Mouse (Mus musculus) MEL (cell line): ENCODE data around the gene Lcn2. TPM values are rescaled to one million over a fixed set of nuclear protein-coding genes. Genes with fewer than 3 reads are reported as not detected.

Source experiments
- DNase-seq: peaks from one replicate; pipeline ENCODE4 v3.0.0; 2011; ENCODE audit warnings: low read depth, low spot score
- H3K27ac ChIP-seq: 2 replicates; pipeline ENCODE4 v1.5.1; 2012; ENCODE audit warnings: low read depth, mild to moderate bottlenecking, control low read depth, low read length, moderate library complexity; ENCODE audit not compliant: control insufficient read depth
- H3K27me3 ChIP-seq, 2 experiments: fragments of 150-350 bp in 1 of 2; sonication (generic) in 1 of 2; 2 replicates each; pipeline ENCODE4 v1.6.1; 2012; ENCODE audit warnings: low read length in 2 of 2, mild to moderate bottlenecking in 2 of 2, improper control_type of control experiment in 1 of 2, moderate library complexity in 1 of 2; ENCODE audit not compliant: insufficient read depth in 2 of 2, control insufficient read depth in 1 of 2
- H3K36me3 ChIP-seq, 2 experiments: 2 replicates each; pipeline ENCODE4 v1.6.1; 2012 to 2014; ENCODE audit warnings: low read length in 2 of 2, improper control_type of control experiment in 1 of 2, inconsistent platforms in 1 of 2, mild to moderate bottlenecking in 1 of 2; ENCODE audit not compliant: insufficient read depth in 2 of 2, control insufficient read depth in 1 of 2
- H3K4me1 ChIP-seq, 2 experiments: fragments of 150-350 bp in 1 of 2; sonication (generic) in 1 of 2; 2 replicates each; pipeline ENCODE4 v1.6.1; 2012; ENCODE audit warnings: low read length in 2 of 2, improper control_type of control experiment in 1 of 2, mild to moderate bottlenecking in 1 of 2; ENCODE audit not compliant: insufficient read depth in 2 of 2, control insufficient read depth in 1 of 2
- H3K4me3 ChIP-seq, 2 experiments: fragments of 150-350 bp in 1 of 2; sonication (generic) in 1 of 2; 2 replicates each; pipeline ENCODE4 v1.5.1; 2012; ENCODE audit warnings: low read depth in 2 of 2, low read length in 2 of 2, mild to moderate bottlenecking in 2 of 2, moderate library complexity in 2 of 2, control low read depth in 1 of 2, improper control_type of control experiment in 1 of 2; ENCODE audit not compliant: control insufficient read depth in 1 of 2, insufficient read depth in 1 of 2
- H3K79me2 ChIP-seq: 2 replicates; pipeline ENCODE4 v1.6.1; 2012; ENCODE audit warnings: mild to moderate bottlenecking, low read length, moderate library complexity; ENCODE audit not compliant: control insufficient read depth, poor library complexity, insufficient read depth
- H3K9ac ChIP-seq: 2 replicates; pipeline ENCODE4 v1.6.1; 2012; ENCODE audit warnings: low read depth, mild to moderate bottlenecking, control low read depth, low read length, moderate library complexity; ENCODE audit not compliant: control insufficient read depth, poor library complexity, severe bottlenecking
- H3K9me3 ChIP-seq: fragments of 150-350 bp; sonication (generic); replicated peaks from 2 replicates; pipeline ENCODE4 v1.6.1; 2012; ENCODE audit warnings: mild to moderate bottlenecking, low read length, improper control_type of control experiment, moderate library complexity; ENCODE audit not compliant: insufficient read depth
- BHLHE40 ChIP-seq: IDR thresholded peaks from 2 replicates; pipeline ENCODE4 v1.6.1; 2012; ENCODE audit warnings: low read depth, mild to moderate bottlenecking, inconsistent platforms, low read length, improper control_type of control experiment, borderline replicate concordance
- CHD1 ChIP-seq: IDR thresholded peaks from 2 replicates; pipeline ENCODE4 v1.6.1; 2012; ENCODE audit warnings: low read depth, mild to moderate bottlenecking, inconsistent platforms, low read length, improper control_type of control experiment
- CHD2 ChIP-seq: IDR thresholded peaks from 2 replicates; pipeline ENCODE4 v1.6.1; 2011; ENCODE audit warnings: low read length, improper control_type of control experiment
- ELF1 ChIP-seq: IDR thresholded peaks from 2 replicates; pipeline ENCODE4 v1.6.1; 2014; ENCODE audit warnings: low read depth, mild to moderate bottlenecking, inconsistent platforms, low read length, improper control_type of control experiment, moderate library complexity
- EP300 ChIP-seq, 2 experiments: IDR thresholded peaks; 2 replicates each; pipeline ENCODE4 v1.6.1; 2011; ENCODE audit warnings: improper control_type of control experiment in 2 of 2, low read length in 2 of 2, low read depth in 1 of 2, mild to moderate bottlenecking in 1 of 2
- ETS1 ChIP-seq: IDR thresholded peaks from 2 replicates; pipeline ENCODE4 v1.6.1; 2012; ENCODE audit warnings: low read depth, mild to moderate bottlenecking, inconsistent platforms, low read length, improper control_type of control experiment, moderate library complexity
- GABPA ChIP-seq: IDR thresholded peaks from 2 replicates; pipeline ENCODE4 v1.6.1; 2012; ENCODE audit warnings: low read depth, mild to moderate bottlenecking, inconsistent platforms, low read length, improper control_type of control experiment, moderate library complexity
- GATA1 ChIP-seq: IDR thresholded peaks from 2 replicates; pipeline ENCODE4 v1.6.1; 2011; ENCODE audit warnings: low read depth, low read length, improper control_type of control experiment
- JUND ChIP-seq: IDR thresholded peaks from 2 replicates; pipeline ENCODE4 v1.6.1; 2011; ENCODE audit warnings: low read depth, mild to moderate bottlenecking, improper control_type of control experiment, low read length
- MAX ChIP-seq: IDR thresholded peaks from 2 replicates; pipeline ENCODE4 v1.6.1; 2011; ENCODE audit warnings: low read length, improper control_type of control experiment
- MEF2A ChIP-seq: IDR thresholded peaks from 2 replicates; pipeline ENCODE4 v1.6.1; 2014; ENCODE audit warnings: low read depth, mild to moderate bottlenecking, inconsistent platforms, low read length, improper control_type of control experiment; ENCODE audit not compliant: poor library complexity, insufficient replicate concordance, severe bottlenecking; ENCODE audit errors: extremely low read depth
- MXI1 ChIP-seq: IDR thresholded peaks from 2 replicates; pipeline ENCODE4 v1.6.1; 2011; ENCODE audit warnings: mild to moderate bottlenecking, low read depth, low read length, improper control_type of control experiment
- MYB ChIP-seq: IDR thresholded peaks from 2 replicates; pipeline ENCODE4 v1.6.1; 2011; ENCODE audit warnings: mild to moderate bottlenecking, low read depth, low read length, improper control_type of control experiment
- MYC ChIP-seq: IDR thresholded peaks from 2 replicates; pipeline ENCODE4 v1.6.1; 2011; ENCODE audit warnings: low read depth, mild to moderate bottlenecking, low read length, improper control_type of control experiment, moderate library complexity
- POLR2A ChIP-seq, 2 experiments: IDR thresholded peaks; 2 replicates each; pipeline ENCODE4 v1.6.1; 2011 to 2012; ENCODE audit warnings: low read length in 2 of 2, mild to moderate bottlenecking in 2 of 2, control low read depth in 1 of 2, improper control_type of control experiment in 1 of 2, low read depth in 1 of 2, moderate library complexity in 1 of 2; ENCODE audit not compliant: control insufficient read depth in 1 of 2, insufficient read depth in 1 of 2, poor library complexity in 1 of 2
- POLR2AphosphoS2 ChIP-seq: IDR thresholded peaks from 2 replicates; pipeline ENCODE4 v1.6.1; 2011; ENCODE audit warnings: low read length, improper control_type of control experiment
- POLR2AphosphoS5 ChIP-seq: IDR thresholded peaks from 2 replicates; pipeline ENCODE4 v1.6.1; 2012; ENCODE audit warnings: low read depth, borderline replicate concordance, mild to moderate bottlenecking, inconsistent platforms, low read length, moderate library complexity, mixed read lengths
- RAD21 ChIP-seq: IDR thresholded peaks from 2 replicates; pipeline ENCODE4 v1.6.1; 2011; ENCODE audit warnings: mild to moderate bottlenecking, low read depth, low read length, improper control_type of control experiment
- RCOR1 ChIP-seq: IDR thresholded peaks from 2 replicates; pipeline ENCODE4 v1.6.1; 2012; ENCODE audit warnings: low read depth, mild to moderate bottlenecking, inconsistent platforms, low read length, improper control_type of control experiment
- SIN3A ChIP-seq: IDR thresholded peaks from 2 replicates; pipeline ENCODE4 v1.6.1; 2012; ENCODE audit warnings: low read length, improper control_type of control experiment, inconsistent platforms
- SMC3 ChIP-seq: IDR thresholded peaks from 2 replicates; pipeline ENCODE4 v1.6.1; 2011; ENCODE audit warnings: low read depth, low read length, improper control_type of control experiment
- TAL1 ChIP-seq: IDR thresholded peaks from 2 replicates; pipeline ENCODE4 v1.6.1; 2012; ENCODE audit warnings: mild to moderate bottlenecking, inconsistent platforms, low read length, moderate library complexity, mixed read lengths
- TBP ChIP-seq: IDR thresholded peaks from 2 replicates; pipeline ENCODE4 v1.8.0; 2011; ENCODE audit warnings: low read depth, low read length, improper control_type of control experiment
- TCF12 ChIP-seq: IDR thresholded peaks from 2 replicates; pipeline ENCODE4 v1.6.1; 2014; ENCODE audit warnings: low read depth, mild to moderate bottlenecking, inconsistent platforms, low read length, improper control_type of control experiment, moderate library complexity
- UBTF ChIP-seq: IDR thresholded peaks from 2 replicates; pipeline ENCODE4 v1.6.1; 2012; ENCODE audit warnings: low read depth, mild to moderate bottlenecking, inconsistent platforms, low read length, improper control_type of control experiment, moderate library complexity, borderline replicate concordance; ENCODE audit not compliant: insufficient read depth
- USF1 ChIP-seq: IDR thresholded peaks from 2 replicates; pipeline ENCODE4 v1.6.1; 2014; ENCODE audit warnings: low read depth, mild to moderate bottlenecking, inconsistent platforms, low read length, improper control_type of control experiment, moderate library complexity
- USF2 ChIP-seq, 2 experiments: IDR thresholded peaks; 2 replicates each; pipeline ENCODE4 v1.6.1; 2011 to 2012; ENCODE audit warnings: improper control_type of control experiment in 2 of 2, low read length in 2 of 2, borderline replicate concordance in 1 of 2, inconsistent platforms in 1 of 2, low read depth in 1 of 2, mild to moderate bottlenecking in 1 of 2; ENCODE audit not compliant: insufficient read depth in 1 of 2
- ZKSCAN1 ChIP-seq: IDR thresholded peaks from 2 replicates; pipeline ENCODE4 v1.6.1; 2012; ENCODE audit warnings: low read depth, mild to moderate bottlenecking, inconsistent platforms, low read length, improper control_type of control experiment, moderate library complexity
- ZMIZ1 ChIP-seq: IDR thresholded peaks from 2 replicates; pipeline ENCODE4 v1.6.1; 2012; ENCODE audit warnings: low read depth, mild to moderate bottlenecking, inconsistent platforms, low read length, improper control_type of control experiment, moderate library complexity
- ZNF384 ChIP-seq: IDR thresholded peaks from 2 replicates; pipeline ENCODE4 v1.6.1; 2012; ENCODE audit warnings: low read depth, mild to moderate bottlenecking, inconsistent platforms, low read length, improper control_type of control experiment
- polyA plus RNA-seq, 2 experiments: library from polyadenylated mRNA; stranded (reverse) in 1 of 2; unstranded in 1 of 2; fragments of >175 nt in 1 of 2; fragments of >200 nt in 1 of 2; gene quantifications; 2 replicates each; pipeline versions ENCODE4 v1.2.1 to v1.2.4; 2012; ENCODE audit warnings: low replicate concordance in 2 of 2, low read depth in 1 of 2; ENCODE audit not compliant: insufficient read length in 2 of 2, insufficient read depth in 1 of 2, missing spikeins in 1 of 2
- total RNA-seq: library from RNA; depleted of rRNA; stranded (reverse); fragments of 300-350 nt; gene quantifications from 2 replicates; pipeline ENCODE4 v1.2.3, GENCODE M21; 2012

The Lcn2 gene
- total and polyA plus RNA-seq, 3 experiments: not detected

DNA sequence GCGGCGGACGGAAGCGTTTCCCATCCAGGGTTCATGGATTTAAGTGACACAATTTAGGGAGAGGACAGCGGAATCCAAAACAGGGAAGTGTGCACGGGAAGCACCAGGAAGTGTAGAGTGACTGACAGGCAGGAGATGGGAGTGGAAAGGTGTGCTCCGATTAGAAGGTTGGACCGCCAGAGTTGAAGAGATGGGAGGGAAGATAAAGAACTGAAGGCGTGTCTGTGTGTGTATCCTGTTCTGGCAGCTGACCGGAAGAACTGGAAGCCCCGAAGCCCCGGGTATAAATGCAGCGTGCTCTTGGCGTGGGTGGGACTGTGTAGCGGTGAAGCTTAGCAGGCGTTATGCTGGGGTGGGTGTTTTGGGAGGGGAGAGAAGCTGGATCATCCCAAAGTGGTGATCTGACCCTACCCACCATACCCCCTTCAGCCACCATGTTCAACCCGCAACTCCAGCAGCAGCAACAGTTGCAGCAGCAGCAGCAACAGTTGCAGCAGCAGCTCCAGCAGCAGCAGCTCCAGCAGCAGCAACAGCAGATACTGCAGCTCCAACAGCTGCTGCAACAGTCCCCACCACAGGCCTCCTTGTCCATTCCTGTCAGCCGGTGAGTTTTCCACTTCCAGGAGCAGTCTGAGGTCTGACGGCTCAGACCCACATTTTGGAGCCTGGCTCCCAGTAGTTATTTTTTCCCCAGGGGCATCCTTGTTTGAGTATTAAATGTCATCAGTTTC is 24.5 kb downstream of the Lcn2 start (continued):
- TF ChIP-seq JUND (no peak), SIN3A (peak; percentile 18; the same call in 1 of the 2 replicates), POLR2AphosphoS5 (no peak), ZNF384 (no peak), MXI1 (peak; percentile 55; the same call in 1 of the 2 replicates), MEF2A (no peak), USF1 (peak; percentile 65; the same call in 1 of the 2 replicates), USF2 (IDR thresholded peaks at IDR 0.05; ENCODE audit: borderline replicate concordance in 1 of 2, insufficient read depth in 1 of 2, low read depth in 1 of 2, low read length in 2 of 2) (no peak), UBTF (no peak)

DNA sequence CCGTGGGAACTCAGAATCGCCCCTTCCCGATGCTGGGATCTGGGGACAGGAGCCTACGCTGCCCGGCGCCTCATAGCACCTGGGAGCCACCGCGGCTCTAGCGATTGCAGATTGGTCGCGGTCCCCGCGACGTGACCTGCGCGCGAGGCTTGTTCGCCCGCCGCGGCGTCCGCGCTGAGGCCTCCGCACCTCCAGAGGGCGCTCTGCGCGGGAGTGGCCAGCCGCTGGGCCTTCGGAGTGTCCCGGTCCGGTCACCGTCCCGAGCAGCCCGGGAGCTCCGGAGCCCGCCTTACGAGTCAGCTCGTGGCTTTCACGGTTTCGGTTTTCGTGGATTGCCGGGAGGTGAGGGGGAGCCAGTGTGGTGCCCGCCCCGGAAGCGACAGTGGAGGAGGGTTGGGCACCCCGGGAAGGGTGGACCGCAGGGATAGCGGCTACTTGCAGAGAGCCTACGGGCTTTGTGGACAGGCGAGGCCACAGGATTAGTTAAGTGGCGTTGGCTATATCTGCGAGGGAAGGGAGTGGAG is 25.2 kb downstream of the Lcn2 start:
- H3K79me2 ChIP-seq: peaks cover 6% of the 10 kb centered on the region; the same call in 1 of the 2 replicates
- peak overlapping the region; percentile 68 for H3K27ac ChIP-seq
- peaks cover under 1 to 3% of the 10 kb centered on the region in 2 experiments for H3K36me3 ChIP-seq
- DNase-seq: peak; percentile 91
- H3K9me3 ChIP-seq: no peaks in the 10 kb centered on the region
- H3K27me3 ChIP-seq: peaks cover 0 to 3% of the 10 kb centered on the region in 2 experiments; a peak in 3 of 4 replicates
- peaks cover 0 to 6% of the 10 kb centered on the region in 2 experiments; a peak in 2 of 4 replicates for H3K4me1 ChIP-seq
- peak overlapping the region; percentile 70 to 80 for H3K4me3 ChIP-seq
- peak overlapping the region; percentile 82 for H3K9ac ChIP-seq
- TF ChIP-seq ZMIZ1: peak; percentile 55
- no peak for TF ChIP-seq CHD2
- TF ChIP-seq RAD21: no peak
- no peak; the same call in 1 of the 2 replicates for TF ChIP-seq SMC3
- TF ChIP-seq POLR2AphosphoS5: no peak
- TF ChIP-seq BHLHE40: no peak
- TF ChIP-seq TAL1: no peak
- no peak for TF ChIP-seq JUND
- 0 out of 2 replicates have a peak, but pooled peaks have one; percentile 41 for TF ChIP-seq POLR2AphosphoS2
- TF ChIP-seq GATA1: no peak
- peak; percentile 41 for TF ChIP-seq USF1
- peak; percentile 12; the same call in 1 of the 2 replicates for TF ChIP-seq TBP
- TF ChIP-seq MXI1: peak; percentile 78
- peak; percentile 76; the same call in 1 of the 2 replicates for TF ChIP-seq UBTF
- no peak for TF ChIP-seq EP300 (IDR thresholded peaks at IDR 0.05; ENCODE audit: low read depth in 1 of 2, low read length in 2 of 2)
- TF ChIP-seq MYB: no peak
- TF ChIP-seq TCF12: peak; percentile 44
- TF ChIP-seq ZKSCAN1: no peak
- no peak for TF ChIP-seq USF2 (IDR thresholded peaks at IDR 0.05; ENCODE audit: borderline replicate concordance in 1 of 2, insufficient read depth in 1 of 2, low read depth in 1 of 2, low read length in 2 of 2)
- TF ChIP-seq ETS1: no peak
- 0 out of 2 replicates have a peak, but pooled peaks have one; percentile 37 for TF ChIP-seq ELF1
- peak; percentile 74 to 80 for TF ChIP-seq POLR2A (IDR thresholded peaks at IDR 0.05; ENCODE audit: control insufficient read depth in 1 of 2, insufficient read depth in 1 of 2, low read depth in 1 of 2, low read length in 2 of 2, poor library complexity in 1 of 2)
- peak; percentile 68; the same call in 1 of the 2 replicates for TF ChIP-seq GABPA
- TF ChIP-seq MEF2A: no peak
- no peak for TF ChIP-seq MAX
- TF ChIP-seq RCOR1: no peak
- TF ChIP-seq ZNF384: no peak
- TF ChIP-seq MYC: no peak; the same call in 1 of the 2 replicates
- no peak for TF ChIP-seq CHD1
